Mouse (Mus musculus): ENCODE measurements around the gene En2.

- TF ChIP-seq CTCF (IDR thresholded peaks at IDR 0.05; ENCODE audit: borderline replicate concordance, control insufficient read depth, extremely low read depth, insufficient read depth, low read length, poor library complexity) (no peak), POLR2A (IDR thresholded peaks at IDR 0.05; ENCODE audit: control insufficient read depth, extremely low read depth, insufficient read depth, low read length, poor library complexity) (no peak)
Observed at GRCm38 (mm10) chr5:28209549-28210431, 44.3 kb downstream of the En2 start.
